Mouse (Mus musculus): Measurements from ENCODE around the gene Arsb. TPM values are rescaled to one million over a fixed set of nuclear protein-coding genes. Genes with fewer than 3 reads are reported as not detected.

The Arsb gene
- polyA plus RNA-seq, 1 experiment from 2014 or later = 5.8 TPM

DNA sequence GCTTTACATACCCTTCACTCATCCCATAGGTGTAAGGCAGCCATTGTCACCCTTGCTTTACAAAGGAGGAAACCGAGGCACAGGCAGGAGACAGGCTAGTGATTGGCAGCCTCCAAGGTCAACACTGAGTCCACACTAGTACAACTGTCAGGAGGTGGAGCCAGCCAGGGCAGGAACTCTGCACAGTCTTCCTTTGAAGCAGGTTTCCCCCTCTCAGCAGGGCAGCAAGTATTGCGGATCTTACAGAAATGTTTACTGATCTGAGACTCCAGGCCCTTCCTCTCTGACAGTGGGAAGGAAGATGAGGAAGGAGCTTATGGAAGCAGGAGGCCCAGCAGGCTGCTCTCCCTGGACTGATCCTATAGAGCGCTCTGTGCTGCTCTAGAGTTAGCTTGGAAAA is 219.4 kb downstream of the Arsb start:
- Histone ChIP-seq H3K4me1 (replicated peaks; ENCODE audit: control insufficient read depth, insufficient read depth, low read length) (no peaks in the 10 kb centered on the region), H3K27me3 (replicated peaks; ENCODE audit: control insufficient read depth, insufficient read depth, low read length) (no peaks in the 10 kb centered on the region), H3K4me2 (no peak overlapping the region), H3K9ac (ENCODE audit: low read depth, low read length) (no peak overlapping the region), H3K27ac (ENCODE audit: low read depth, low read length) (no peak overlapping the region), H3K9me3 (ENCODE audit: control insufficient read depth, low read length) (no peaks in the 10 kb centered on the region), H3K4me3 (ENCODE audit: low read depth, low read length) (no peak overlapping the region), H3K36me3 (ENCODE audit: control insufficient read depth, insufficient read depth, low read length) (no peaks in the 10 kb centered on the region)
- ATAC-seq (replicated peaks; ENCODE audit: low FRiP score) (no peak), DNase-seq (ENCODE audit: low spot score) (no peak)
- 69% methylated on average over 3 of the region's 3 CpGs for WGBS

GRCm38 (mm10) chr13:93992342-93992882 is 221.0 kb downstream of the Arsb start:
- Histone ChIP-seq H3K4me3 (ENCODE audit: low read depth, low read length) (no peak overlapping the region), H3K9ac (ENCODE audit: low read depth, low read length) (no peak overlapping the region), H3K9me3 (ENCODE audit: control insufficient read depth, low read length) (no peaks in the 10 kb centered on the region), H3K27ac (ENCODE audit: low read depth, low read length) (no peak overlapping the region), H3K27me3 (replicated peaks; ENCODE audit: control insufficient read depth, insufficient read depth, low read length) (no peaks in the 10 kb centered on the region), H3K36me3 (ENCODE audit: control insufficient read depth, insufficient read depth, low read length) (no peaks in the 10 kb centered on the region), H3K4me1 (replicated peaks; ENCODE audit: control insufficient read depth, insufficient read depth, low read length) (no peaks in the 10 kb centered on the region), H3K4me2 (no peak overlapping the region)
- WGBS = 88% methylated on average over 5 of the region's 5 CpGs
- DNase-seq (ENCODE audit: low spot score) = no peak
- ATAC-seq (replicated peaks; ENCODE audit: low FRiP score) = no peak

Small RNA genes within 50 kb of the gene (microRNA-seq; reads per million reads assigned to microRNA genes)
- gene Gm25534 (ENCODE audit: borderline number of aligned reads) = not detected
- not detected for gene Mir5624 (ENCODE audit: borderline number of aligned reads)

Other genes starting within 250 kb of the Arsb start
- 23.4 and 26.0 TPM in 2 replicates for gene Bhmt, start 133.7 kb upstream of the Arsb start, polyA plus RNA-seq (2014; fragmentation: Nextera tagmentation; extraction: Ambion mirVana)
- gene Bhmt2, start 97.3 kb upstream of the Arsb start, polyA plus RNA-seq (2014; fragmentation: Nextera tagmentation; extraction: Ambion mirVana) = 7.1 and 8.2 TPM in 2 replicates
- gene Dmgdh, start 97.2 kb upstream of the Arsb start, polyA plus RNA-seq (2014; fragmentation: Nextera tagmentation; extraction: Ambion mirVana) = 6.7 and 7.1 TPM in 2 replicates

Measured in liver, embryonic 11.5 days (tissue).